Mouse (Mus musculus) inflammation-experienced regulatory T-cells (primary cell): ENCODE measurements around the gene Vmn1r210. TPM values are rescaled to one million over a fixed set of nuclear protein-coding genes. Genes with fewer than 3 reads are reported as not detected.

Experiments used
- polyA plus RNA-seq, 2 experiments: library from polyadenylated mRNA; unstranded; fragments of 100-300 nt; shearing (Covaris generic); gene quantifications; one replicate each; pipeline ENCODE4 v1.2.1; 2017

The Vmn1r210 gene
- polyA plus RNA-seq, result 1 to 10 TPM in 1 of 2 experiments, under 1 TPM in 1; 0.34 to 1.1 TPM

DNA sequence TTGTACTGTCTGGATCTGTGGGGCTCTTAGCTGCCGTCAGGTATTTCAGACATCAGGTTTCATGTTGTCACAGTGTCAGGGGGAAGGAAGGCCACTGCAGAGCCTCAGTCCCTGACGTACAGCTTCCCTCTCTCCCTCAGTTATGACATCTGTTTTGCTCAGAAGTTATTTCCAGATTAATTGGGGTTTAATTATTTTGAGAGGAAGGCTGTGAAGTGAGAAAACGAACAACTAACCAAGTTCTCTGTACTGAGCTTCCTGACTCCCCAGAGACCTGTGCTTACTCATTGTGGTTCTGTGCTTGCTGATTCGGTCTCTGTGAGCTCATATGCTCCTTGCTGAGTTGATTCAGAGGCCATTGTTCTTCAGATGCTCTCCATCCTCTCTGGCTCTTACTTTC is at the start of gene Vmn1r210:
Gene Vmn1r210, minus strand, starts transcription at position 101 of the 400 bp plus-strand sequence.

GRCm38 (mm10) chr13:22857461-22857860 is 26.3 kb upstream of the Vmn1r210 start, which contains the start of gene Vmn1r211:
TSS of gene Vmn1r211 (minus strand) at chr13:22857561.

GRCm38 (mm10) chr13:22809582-22809981 is 21.6 kb downstream of the Vmn1r210 start, which contains the start of gene Vmn1r209:
TSS of gene Vmn1r209 (minus strand) at chr13:22809682.

GRCm38 (mm10) chr13:22777300-22777699 is 53.8 kb downstream of the Vmn1r210 start, which contains the start of gene Vmn1r208:
TSS of gene Vmn1r208 (minus strand) at chr13:22777400.

Other genes starting within 250 kb of the Vmn1r210 start
- gene Vmn1r205, start 238.3 kb downstream of the Vmn1r210 start, polyA plus RNA-seq, result not detected
- gene Vmn1r206, start 207.1 kb downstream of the Vmn1r210 start, polyA plus RNA-seq, result not detected
- gene Vmn1r207-ps, start 101.7 kb downstream of the Vmn1r210 start, polyA plus RNA-seq, result under 1 TPM; 0.12 to 0.76 TPM
- gene Vmn1r208, start 53.9 kb downstream of the Vmn1r210 start, polyA plus RNA-seq, result 1 to 10 TPM in 1 of 2 experiments, under 1 TPM in 1; 0.20 to 1.1 TPM
- under 1 TPM; 0.06 to 0.56 TPM for gene Vmn1r209, start 21.7 kb downstream of the Vmn1r210 start, polyA plus RNA-seq
- gene Vmn1r211, start 26.2 kb upstream of the Vmn1r210 start, polyA plus RNA-seq, result not detected
- not detected for gene Vmn1r212, start 52.9 kb upstream of the Vmn1r210 start, polyA plus RNA-seq
- gene Vmn1r213, start 176.3 kb upstream of the Vmn1r210 start, polyA plus RNA-seq, result not detected
- gene Vmn1r214, start 199.1 kb upstream of the Vmn1r210 start, polyA plus RNA-seq, result under 1 TPM; 0.10 to 0.89 TPM
- under 1 TPM in 1 of 2 experiments, not detected in 1; 0.13 TPM for gene Vmn1r215, start 236.7 kb upstream of the Vmn1r210 start, polyA plus RNA-seq